Mouse (Mus musculus): ENCODE data around the gene Slc7a4. TPM values are rescaled to one million over a fixed set of nuclear protein-coding genes. Genes with fewer than 3 reads are reported as not detected.

Gene Slc7a4
- under 1 TPM; 0.12 to 0.14 TPM for polyA plus RNA-seq (2012; fragmentation: generic; extraction: Trizol)

GRCm38 (mm10) chr16:17583064-17583463 lies at the start of gene Slc7a4:
TSS of gene Slc7a4 (minus strand) at chr16:17583214.

DNA sequence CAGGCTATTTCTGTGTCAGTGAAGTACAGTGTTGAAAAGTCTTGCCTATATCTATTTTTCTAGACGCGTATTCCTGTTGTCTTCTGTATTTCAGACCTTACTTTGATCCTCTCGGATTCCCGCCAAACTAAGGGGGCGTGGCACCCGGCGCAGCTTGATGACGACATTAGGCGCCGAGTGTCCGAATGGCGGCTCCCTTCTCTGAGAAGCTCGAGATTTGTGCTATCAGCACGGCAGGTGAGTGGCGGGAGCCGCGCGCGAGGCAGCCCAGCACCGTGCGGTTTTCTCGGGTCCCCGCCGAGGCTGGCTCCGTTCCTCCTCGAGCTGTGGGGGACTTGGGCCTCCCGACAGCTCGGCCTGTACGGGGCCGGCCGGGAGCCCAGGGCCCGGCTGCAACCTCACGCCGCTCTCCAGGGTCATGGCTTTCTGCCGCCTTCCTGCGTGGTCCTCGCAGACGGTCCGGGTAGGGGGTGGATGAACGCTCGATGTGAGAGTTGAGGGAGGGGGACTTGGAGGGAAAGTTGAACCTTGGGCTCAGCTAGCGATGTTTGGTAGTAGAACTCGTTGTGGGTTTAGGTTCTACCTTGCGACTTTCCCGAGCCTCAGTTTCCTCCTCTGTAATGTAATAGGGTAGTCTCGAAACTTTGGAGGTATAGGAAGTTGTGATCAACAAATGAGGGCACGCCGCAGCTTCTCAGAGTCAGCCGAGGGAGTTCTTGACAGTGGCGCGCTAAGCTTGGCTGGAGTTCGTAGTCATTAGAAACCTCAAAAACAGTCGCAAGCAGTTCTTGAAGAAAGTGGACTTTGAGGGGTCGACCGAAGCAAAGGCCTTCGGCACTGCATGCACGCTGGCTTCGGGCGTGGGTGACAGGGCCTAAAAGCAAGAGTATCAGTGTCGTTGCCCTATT lies 36.4 kb upstream of the Slc7a4 start, which contains the start of gene Smpd4:
Gene Smpd4 (plus strand): TSS at position 157 of the 908 bp plus-strand sequence.

DNA sequence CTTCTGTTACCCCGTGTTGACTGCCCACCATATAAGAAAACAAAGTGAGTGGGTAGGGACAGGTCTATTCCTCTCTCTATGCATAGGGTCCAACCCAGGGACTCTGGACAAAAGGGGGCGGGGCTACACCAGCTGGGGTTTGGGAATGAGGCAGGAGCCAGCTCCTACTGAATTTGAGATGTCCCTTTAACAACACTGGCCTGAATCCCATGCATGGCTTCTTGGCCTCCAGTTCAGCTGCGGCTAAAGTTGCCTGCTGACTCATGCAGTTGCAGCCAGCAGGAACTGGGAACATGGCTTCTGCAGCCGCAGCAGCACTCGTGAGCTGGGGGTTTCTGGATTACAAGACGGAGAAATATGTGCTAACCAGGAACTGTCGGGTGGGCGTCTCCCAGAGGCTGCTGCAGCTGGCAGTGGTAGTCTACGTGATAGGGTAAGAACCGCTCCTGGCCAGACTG lies 21.2 kb downstream of the Slc7a4 start, which contains the start of gene P2rx6:
Gene P2rx6 (plus strand): TSS at position 135 of the 458 bp plus-strand sequence.

DNA sequence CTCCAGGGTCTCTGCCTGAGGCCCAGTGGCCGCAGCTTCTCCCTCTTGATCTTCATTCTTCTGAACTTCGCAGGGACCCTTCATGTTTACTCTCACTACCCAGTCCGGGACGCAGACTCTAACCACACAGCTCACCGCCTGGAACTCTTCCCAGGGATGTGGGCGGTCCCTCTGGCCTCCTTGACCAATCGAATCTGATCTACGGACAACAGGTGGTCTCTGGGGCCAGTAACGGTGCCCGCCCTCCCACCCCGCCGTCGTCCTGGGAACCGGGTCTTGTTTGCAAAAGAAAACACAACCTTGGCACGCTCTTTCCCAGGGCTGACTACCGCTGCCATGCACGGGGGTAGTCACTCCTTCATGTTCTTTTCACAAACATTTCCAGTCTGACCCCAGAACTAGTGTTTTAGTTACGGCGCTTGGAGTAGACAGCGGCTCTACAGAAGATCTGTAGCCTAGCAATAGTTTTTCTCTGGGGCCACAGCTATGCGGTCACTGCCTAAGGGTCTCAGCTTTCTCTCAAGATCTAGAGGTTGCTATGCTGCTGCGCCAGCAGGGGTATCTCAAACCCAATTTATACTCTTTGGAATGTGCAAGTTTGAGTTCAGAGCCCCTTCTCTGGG lies 21.8 kb downstream of the Slc7a4 start, which contains the start of gene Lrrc74b:
Gene Lrrc74b (minus strand): TSS at position 120 of the 623 bp plus-strand sequence.

GRCm38 (mm10) chr16:17530640-17531288 lies 52.2 kb downstream of the Slc7a4 start, which contains the start of gene Thap7:
TSS of gene Thap7 (minus strand) at chr16:17531136.

Other genes with a start within 250 kb of the Slc7a4 start
- 10 to 100 TPM in 1 of 2 experiments, 1 to 10 TPM in 1; 1.8 to 10.6 TPM for gene Snap29, start 177.2 kb downstream of the Slc7a4 start, polyA plus RNA-seq (2012; fragmentation: generic; extraction: Trizol)
- gene Pi4ka, start 176.9 kb downstream of the Slc7a4 start, polyA plus RNA-seq (2012; fragmentation: generic; extraction: Trizol) = 10 to 100 TPM; 25.8 to 75.1 TPM
- gene Crkl, start 131.2 kb downstream of the Slc7a4 start, polyA plus RNA-seq (2012; fragmentation: generic; extraction: Trizol) = 10 to 100 TPM in 1 of 2 experiments, 1 to 10 TPM in 1; 1.3 to 14.5 TPM
- under 1 TPM in 1 of 2 experiments, not detected in 1; 0.21 TPM for gene Aifm3, start 93.6 kb downstream of the Slc7a4 start, polyA plus RNA-seq (2012; fragmentation: generic; extraction: Trizol)
- 10 to 100 TPM; 40.6 to 95.9 TPM for gene Lztr1, start 74.5 kb downstream of the Slc7a4 start, polyA plus RNA-seq (2012; fragmentation: generic; extraction: Trizol)
- gene Thap7, start 52.1 kb downstream of the Slc7a4 start, polyA plus RNA-seq (2012; fragmentation: generic; extraction: Trizol) = 10 to 100 TPM; 66.6 to 70.5 TPM
- gene Lrrc74b, start 22.0 kb downstream of the Slc7a4 start, polyA plus RNA-seq (2012; fragmentation: generic; extraction: Trizol) = under 1 TPM; 0.01 to 0.02 TPM
- gene P2rx6, start 21.3 kb downstream of the Slc7a4 start, polyA plus RNA-seq (2012; fragmentation: generic; extraction: Trizol) = 10 to 100 TPM in 1 of 2 experiments, under 1 TPM in 1; 0.85 to 11.0 TPM
- 10 to 100 TPM in 1 of 2 experiments, 1 to 10 TPM in 1; 6.8 to 27.4 TPM for gene Smpd4, start 36.1 kb upstream of the Slc7a4 start, polyA plus RNA-seq (2012; fragmentation: generic; extraction: Trizol)
- gene Ccdc74a, start 63.3 kb upstream of the Slc7a4 start, polyA plus RNA-seq (2012; fragmentation: generic; extraction: Trizol) = 10 to 100 TPM in 1 of 2 experiments, 1 to 10 TPM in 1; 8.7 to 19.2 TPM
- 10 to 100 TPM; 15.8 to 54.1 TPM for gene Med15, start 149.7 kb upstream of the Slc7a4 start, polyA plus RNA-seq (2012; fragmentation: generic; extraction: Trizol)
- gene Klhl22, start 176.4 kb upstream of the Slc7a4 start, polyA plus RNA-seq (2012; fragmentation: generic; extraction: Trizol) = 10 to 100 TPM; 19.3 to 59.6 TPM
- 100 to 1,000 TPM in 1 of 2 experiments, 10 to 100 TPM in 1; 35.1 to 151 TPM for gene Scarf2, start 214.1 kb upstream of the Slc7a4 start, polyA plus RNA-seq (2012; fragmentation: generic; extraction: Trizol)
- gene B830017H08Rik, start 249.9 kb upstream of the Slc7a4 start, polyA plus RNA-seq (2012; fragmentation: generic; extraction: Trizol) = under 1 TPM in 1 of 2 experiments, not detected in 1; 0.46 TPM

All from C3H10T1/2 (cell line).